In the genomic region with DNA sequence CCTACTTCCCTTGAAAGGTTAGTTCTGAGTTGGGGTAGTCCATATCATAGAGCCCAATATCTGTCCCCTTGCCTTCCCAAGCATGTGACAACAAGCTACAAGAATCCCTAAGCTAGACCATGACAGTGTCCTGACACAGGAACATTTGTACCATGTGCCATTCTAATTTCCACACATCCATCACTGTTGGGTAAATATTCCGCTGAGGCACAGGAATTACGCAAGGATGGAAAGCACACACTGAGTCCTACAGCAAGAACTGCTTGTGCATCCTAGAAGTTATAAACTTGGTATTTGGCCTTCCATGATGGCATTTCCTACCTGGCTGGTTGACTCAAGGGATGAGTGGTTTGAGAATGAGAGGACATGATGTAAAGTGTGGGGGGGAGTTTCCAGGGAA, we compare ENCODE assay signal across 19 mouse cellular contexts.
DNase-seq lines count a peak whose midpoint lies in the region; ATAC-seq and TF ChIP-seq lines count a peak whose summit lies in the region.
"Had no signal": no experiment of that assay in that cellular context is flagged by ENCODE, and none has a peak within 500 bp of the region (broad histone marks: within the 10 kb centered on the region; RNA-seq: fewer than 3 reads in every experiment).

No protein-coding gene starts in this region.

- no peak for TF ChIP-seq CTCF in C2C12 (IDR thresholded peaks at IDR 0.05; ENCODE audit: control insufficient read depth, insufficient read depth, insufficient read length)

- DNase-seq in heart, adult 11 months = peak; percentile 49
- no peak for DNase-seq in liver
- DNase-seq: adrenal gland, adult 8-10 months; adrenal gland, postnatal 14 days; adrenal gland, postnatal 36 days; B cell, adult 2 months; cerebellum, adult 11-12 months; cerebellum, adult 2 months; cerebellum, adult 9-10 months; cerebellum, postnatal 10 days; cerebellum, postnatal 25 days had no signal

- H3K79me3 ChIP-seq in C2C12 (ENCODE audit: low read depth) = no peaks in the 10 kb centered on the region

- no peaks in the 10 kb centered on the region for H3K36me3 ChIP-seq in heart, embryonic 12.5 days
- H3K36me3 ChIP-seq in liver, embryonic 16.5 days (ENCODE audit: control insufficient read depth, insufficient read depth) = no peaks in the 10 kb centered on the region
- no peaks in the 10 kb centered on the region for H3K36me3 ChIP-seq in C2C12 (ENCODE audit: control insufficient read depth, insufficient read depth)
- H3K36me3 ChIP-seq in forebrain, embryonic 13.5 days (ENCODE audit: poor library complexity, severe bottlenecking) = no peaks in the 10 kb centered on the region
- H3K36me3 ChIP-seq: embryonic facial prominence, embryonic 10.5 days; embryonic facial prominence, embryonic 12.5 days had no signal

- 84% methylated on average over 2 of the region's 2 CpGs for WGBS in heart, embryonic 12.5 days
- WGBS in liver, embryonic 16.5 days (ENCODE audit: insufficient replicate concordance) = 67% methylated on average over 2 of the region's 2 CpGs
- WGBS in forebrain, embryonic 13.5 days = 96% methylated on average over 2 of the region's 2 CpGs

- H3K27ac ChIP-seq in heart, embryonic 12.5 days (ENCODE audit: poor library complexity, severe bottlenecking) = no peak overlapping the region
- no peak overlapping the region for H3K27ac ChIP-seq in liver, embryonic 16.5 days (ENCODE audit: low read length)
- H3K27ac ChIP-seq in forebrain, embryonic 13.5 days = no peak overlapping the region
- H3K27ac ChIP-seq: embryonic facial prominence, embryonic 10.5 days; embryonic facial prominence, embryonic 12.5 days had no signal

- no peaks in the 10 kb centered on the region for H3K79me2 ChIP-seq in C2C12 (ENCODE audit: control insufficient read depth, insufficient read depth)

- H3ac ChIP-seq in C2C12 (ENCODE audit: control insufficient read depth, insufficient read length, low read depth) = no peak overlapping the region

- ATAC-seq in heart, embryonic 12.5 days (ENCODE audit: insufficient number of reproducible peaks, low FRiP score) = no peak
- ATAC-seq in liver, embryonic 16.5 days (ENCODE audit: low read depth) = peak; percentile 51; the same call in 1 of the 2 replicates
- no peak for ATAC-seq in forebrain, embryonic 13.5 days
- ATAC-seq: forebrain, embryonic 14.5 days; forebrain, embryonic 16.5 days had no signal

- no peaks in the 10 kb centered on the region; the same call in 1 of the 2 replicates for H3K27me3 ChIP-seq in heart, embryonic 12.5 days (replicated peaks)
- H3K27me3 ChIP-seq in liver, embryonic 16.5 days (ENCODE audit: control insufficient read depth, insufficient read depth, low read depth, low read length) = no peaks in the 10 kb centered on the region
- no peaks in the 10 kb centered on the region for H3K27me3 ChIP-seq in C2C12 (ENCODE audit: control insufficient read depth, insufficient read depth, insufficient read length)
- no peaks in the 10 kb centered on the region for H3K27me3 ChIP-seq in forebrain, embryonic 13.5 days
- H3K27me3 ChIP-seq: embryonic facial prominence, embryonic 12.5 days had no signal

- H3K4me2 ChIP-seq in heart, embryonic 12.5 days = no peak overlapping the region
- no peak overlapping the region for H3K4me2 ChIP-seq in liver, embryonic 16.5 days (ENCODE audit: low read depth, low read length)
- H3K4me2 ChIP-seq in forebrain, embryonic 13.5 days = no peak overlapping the region
- H3K4me2 ChIP-seq: embryonic facial prominence, embryonic 12.5 days had no signal

- H3K4me3 ChIP-seq in heart, embryonic 12.5 days = no peak overlapping the region
- no peak overlapping the region for H3K4me3 ChIP-seq in liver, embryonic 16.5 days (ENCODE audit: low read depth, low read length)
- no peak overlapping the region for H3K4me3 ChIP-seq in C2C12 (ENCODE audit: insufficient read depth, poor library complexity, severe bottlenecking)
- no peak overlapping the region for H3K4me3 ChIP-seq in forebrain, embryonic 13.5 days
- H3K4me3 ChIP-seq: embryonic facial prominence, embryonic 10.5 days; embryonic facial prominence, embryonic 12.5 days had no signal

- no peak overlapping the region for H3K9ac ChIP-seq in heart, embryonic 12.5 days
- H3K9ac ChIP-seq in liver, embryonic 16.5 days (ENCODE audit: low read depth, low read length) = no peak overlapping the region
- H3K9ac ChIP-seq in forebrain, embryonic 13.5 days = no peak overlapping the region
- H3K9ac ChIP-seq: embryonic facial prominence, embryonic 12.5 days had no signal

- H3K4me1 ChIP-seq in heart, embryonic 12.5 days (replicated peaks) = no peaks in the 10 kb centered on the region
- H3K4me1 ChIP-seq in liver, embryonic 16.5 days (ENCODE audit: control insufficient read depth, low read depth, low read length) = no peaks in the 10 kb centered on the region
- H3K4me1 ChIP-seq in forebrain, embryonic 13.5 days = no peaks in the 10 kb centered on the region
- H3K4me1 ChIP-seq: embryonic facial prominence, embryonic 12.5 days had no signal

- no peaks in the 10 kb centered on the region for H3K9me3 ChIP-seq in heart, embryonic 12.5 days (replicated peaks)
- no peaks in the 10 kb centered on the region for H3K9me3 ChIP-seq in liver, embryonic 16.5 days (replicated peaks; ENCODE audit: control insufficient read depth, low read length)
- H3K9me3 ChIP-seq in forebrain, embryonic 13.5 days (replicated peaks) = no peaks in the 10 kb centered on the region
- H3K9me3 ChIP-seq: embryonic facial prominence, embryonic 10.5 days; embryonic facial prominence, embryonic 12.5 days had no signal

TF ChIP-seq in C2C12, 6 proteins besides CTCF, POLR2A, EP300 and RAD21:
- peak; percentile 53 for TF ChIP-seq CEBPB (IDR thresholded peaks at IDR 0.05; ENCODE audit: low read depth)
- TF ChIP-seq MAX (IDR thresholded peaks at IDR 0.05) = no peak
